Mouse (Mus musculus) brain, embryonic 14.5 days (tissue): ENCODE measurements at regions not wholly inside any gene's neighbourhood (a gene's known extent, or its start where the extent isn't known, plus 50 kb on each side); places are given as distances from the start of the nearest gene placed in this dataset.

ENCODE experiments used
- CTCF ChIP-seq: fragments of 200-500 bp; IDR thresholded peaks from 2 replicates; pipeline ENCODE4 v1.5.1; 2012; ENCODE audit warnings: inconsistent platforms, mild to moderate bottlenecking, moderate library complexity, borderline replicate concordance; ENCODE audit not compliant: insufficient read depth, insufficient read length; ENCODE audit errors: extremely low read depth
- POLR2A ChIP-seq: fragments of 200-500 bp; IDR thresholded peaks from 2 replicates; pipeline ENCODE4 v1.6.1; 2012; ENCODE audit warnings: mild to moderate bottlenecking, inconsistent platforms, borderline replicate concordance; ENCODE audit not compliant: poor library complexity, insufficient read depth, insufficient read length, severe bottlenecking; ENCODE audit errors: extremely low read depth

DNA sequence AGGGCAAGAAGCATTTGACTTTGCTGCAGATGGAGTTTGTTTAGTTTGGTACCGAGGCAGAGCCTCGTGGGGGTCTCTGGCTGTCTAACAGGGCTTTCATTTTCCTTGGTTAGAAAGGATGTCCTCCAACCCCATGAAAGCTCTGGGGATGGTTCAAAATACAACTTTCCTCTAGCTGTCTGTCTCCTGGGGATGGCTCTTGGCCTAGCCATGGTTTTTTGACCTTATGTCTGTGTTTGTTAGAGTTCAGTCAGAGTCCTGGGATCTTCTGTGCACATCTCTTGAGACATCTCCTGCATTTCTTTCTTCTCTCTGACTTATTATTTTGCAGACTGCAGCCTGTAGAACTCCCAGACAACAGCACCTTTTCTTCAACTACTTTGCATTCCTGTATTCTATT, 186.6 kb upstream of the Gm11042 start:
- TF ChIP-seq CTCF (no peak), POLR2A (no peak)
